Comparison of ENCODE assay signal across 20 mouse cellular contexts in the genomic region with DNA sequence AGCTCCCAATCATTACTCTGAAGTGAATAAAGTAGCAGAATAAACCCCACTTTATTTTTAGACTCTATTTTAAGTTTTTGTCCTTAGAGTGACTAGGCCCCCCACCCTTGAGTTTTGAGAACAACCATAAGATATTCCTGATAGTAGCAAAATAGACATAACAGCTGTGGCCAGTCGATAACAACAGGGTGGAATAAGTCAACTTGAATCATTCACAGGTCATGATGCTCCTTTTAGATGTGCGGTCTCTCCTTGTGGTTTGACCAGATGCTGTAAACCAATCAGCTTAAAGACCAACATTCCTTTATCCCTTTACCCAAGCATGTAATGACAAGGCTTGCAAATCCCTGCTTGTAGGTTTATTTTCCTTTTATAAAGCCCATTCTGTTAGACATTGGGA.
A peak's percentile ranks its signal among the peaks of the same experiment; 100 is the strongest.
DNase-seq lines count a peak whose midpoint lies in the region; ATAC-seq and TF ChIP-seq lines count a peak whose summit lies in the region.
"Had no signal": no experiment of that assay in that cellular context is flagged by ENCODE, and none has a peak within 500 bp of the region (broad histone marks: within the 10 kb centered on the region; RNA-seq: fewer than 3 reads in every experiment).

No protein-coding gene starts in this region.

- no peak overlapping the region for H3K4me3 ChIP-seq in C2C12 (ENCODE audit: insufficient read depth, poor library complexity, severe bottlenecking)
- H3K4me3 ChIP-seq in myocyte, result no peak overlapping the region
- H3K4me3 ChIP-seq in intestine, embryonic 15.5 days (replicated peaks), result no peak overlapping the region
- H3K4me3 ChIP-seq in embryonic facial prominence, embryonic 10.5 days, result no peak overlapping the region

- no peaks in the 10 kb centered on the region for H3K79me2 ChIP-seq in C2C12 (ENCODE audit: control insufficient read depth, insufficient read depth)
- no peaks in the 10 kb centered on the region for H3K79me2 ChIP-seq in myocyte (ENCODE audit: control insufficient read depth, insufficient read depth)

- H3K27me3 ChIP-seq in C2C12 (ENCODE audit: control insufficient read depth, insufficient read depth, insufficient read length) (no peaks in the 10 kb centered on the region), myocyte (ENCODE audit: control insufficient read depth, insufficient read depth, insufficient read length) (no peaks in the 10 kb centered on the region)
- no peaks in the 10 kb centered on the region for H3K27me3 ChIP-seq in intestine, embryonic 15.5 days (replicated peaks)
- no peaks in the 10 kb centered on the region for H3K27me3 ChIP-seq in embryonic facial prominence, embryonic 10.5 days (replicated peaks; ENCODE audit: low read depth, poor library complexity, severe bottlenecking)
- H3K27me3 ChIP-seq: CH12.LX, Patski had no signal

- no peak for ATAC-seq in intestine, embryonic 15.5 days
- ATAC-seq: activated CD4-positive, CD25-positive, alpha-beta regulatory T cell, adult 4 months; CD4-positive, CD25-positive, alpha-beta regulatory T cell, adult 4 months; Patski had no signal

- no peak for DNase-seq in embryonic facial prominence, embryonic 10.5 days (ENCODE audit: low spot score)
- DNase-seq: adrenal gland, adult 2 months; adrenal gland, adult 8-10 months; adrenal gland, postnatal 10 days; adrenal gland, postnatal 14 days; adrenal gland, postnatal 25 days; adrenal gland, postnatal 36 days; B cell, adult 2 months; cerebellum, adult 11 months; cerebellum, adult 11-12 months; cerebellum, adult 18-20 months; cerebellum, adult 2 months had no signal

- H3ac ChIP-seq in C2C12 (ENCODE audit: control insufficient read depth, insufficient read length, low read depth) (no peak overlapping the region), myocyte (ENCODE audit: control insufficient read depth, insufficient read length) (no peak overlapping the region)

- no peak for TF ChIP-seq CTCF in C2C12 (IDR thresholded peaks at IDR 0.05; ENCODE audit: control insufficient read depth, insufficient read depth, insufficient read length)

- H3K79me3 ChIP-seq in C2C12 (ENCODE audit: low read depth), result no peaks in the 10 kb centered on the region

- no peaks in the 10 kb centered on the region for H3K9me3 ChIP-seq in intestine, embryonic 15.5 days
- no peaks in the 10 kb centered on the region for H3K9me3 ChIP-seq in embryonic facial prominence, embryonic 10.5 days
- H3K9me3 ChIP-seq: G1E had no signal

- H3K4me2 ChIP-seq in myocyte (ENCODE audit: low read depth), result peak overlapping the region; percentile 21
- no peak overlapping the region for H3K4me2 ChIP-seq in intestine, embryonic 15.5 days (replicated peaks)

- H3K27ac ChIP-seq in intestine, embryonic 15.5 days, result no peak overlapping the region
- no peak overlapping the region for H3K27ac ChIP-seq in embryonic facial prominence, embryonic 10.5 days (replicated peaks)

- H3K36me3 ChIP-seq in C2C12 (ENCODE audit: control insufficient read depth, insufficient read depth) (no peaks in the 10 kb centered on the region), myocyte (ENCODE audit: control insufficient read depth, insufficient read depth) (no peaks in the 10 kb centered on the region)
- H3K36me3 ChIP-seq in intestine, embryonic 15.5 days, result no peaks in the 10 kb centered on the region
- no peaks in the 10 kb centered on the region for H3K36me3 ChIP-seq in embryonic facial prominence, embryonic 10.5 days (replicated peaks)
- H3K36me3 ChIP-seq: G1E had no signal

- H3K4me1 ChIP-seq in intestine, embryonic 15.5 days (replicated peaks), result no peaks in the 10 kb centered on the region
- no peaks in the 10 kb centered on the region for H3K4me1 ChIP-seq in embryonic facial prominence, embryonic 10.5 days

- WGBS in intestine, embryonic 15.5 days, result 87% methylated on average over 2 of the region's 2 CpGs
- 88% methylated on average over 2 of the region's 2 CpGs for WGBS in embryonic facial prominence, embryonic 10.5 days

- no peak for TF ChIP-seq POLR2A in myocyte (IDR thresholded peaks at IDR 0.05; ENCODE audit: insufficient read length, low read depth)

- no peak overlapping the region for H3K9ac ChIP-seq in intestine, embryonic 15.5 days

TF ChIP-seq in C2C12, 6 proteins besides CTCF, POLR2A, EP300 and RAD21:
- TF ChIP-seq MAX (IDR thresholded peaks at IDR 0.05) (no peak), MYOD1 (IDR thresholded peaks at IDR 0.05; ENCODE audit: control insufficient read depth, insufficient read length, low read depth) (peak; percentile 65)

TF ChIP-seq in myocyte, 11 proteins besides CTCF, POLR2A, EP300 and RAD21:
- TF ChIP-seq MYOG (IDR thresholded peaks at IDR 0.05; ENCODE audit: control insufficient read depth in 1 of 3, insufficient read depth in 1 of 3, insufficient read length in 2 of 3, low read depth in 2 of 3), result peak in 1 of 3 experiments; percentile 46
- no peak for TF ChIP-seq SRF (IDR thresholded peaks at IDR 0.05; ENCODE audit: control insufficient read depth, insufficient read length, low read depth)
- peak; percentile 32 to 62 (median 35) for TF ChIP-seq MYOD1 (IDR thresholded peaks at IDR 0.05; ENCODE audit: control insufficient read depth in 1 of 3, insufficient read length in 2 of 3, low read depth in 2 of 3)
- TF ChIP-seq TCF12 (IDR thresholded peaks at IDR 0.05; ENCODE audit: insufficient read depth, poor library complexity, severe bottlenecking), result peak; percentile 26
- no peak for TF ChIP-seq POLR2AphosphoS2 (IDR thresholded peaks at IDR 0.05; ENCODE audit: insufficient read length, low read depth)
